ENCODE assay signal across 9 mouse cellular contexts in the genomic region with DNA sequence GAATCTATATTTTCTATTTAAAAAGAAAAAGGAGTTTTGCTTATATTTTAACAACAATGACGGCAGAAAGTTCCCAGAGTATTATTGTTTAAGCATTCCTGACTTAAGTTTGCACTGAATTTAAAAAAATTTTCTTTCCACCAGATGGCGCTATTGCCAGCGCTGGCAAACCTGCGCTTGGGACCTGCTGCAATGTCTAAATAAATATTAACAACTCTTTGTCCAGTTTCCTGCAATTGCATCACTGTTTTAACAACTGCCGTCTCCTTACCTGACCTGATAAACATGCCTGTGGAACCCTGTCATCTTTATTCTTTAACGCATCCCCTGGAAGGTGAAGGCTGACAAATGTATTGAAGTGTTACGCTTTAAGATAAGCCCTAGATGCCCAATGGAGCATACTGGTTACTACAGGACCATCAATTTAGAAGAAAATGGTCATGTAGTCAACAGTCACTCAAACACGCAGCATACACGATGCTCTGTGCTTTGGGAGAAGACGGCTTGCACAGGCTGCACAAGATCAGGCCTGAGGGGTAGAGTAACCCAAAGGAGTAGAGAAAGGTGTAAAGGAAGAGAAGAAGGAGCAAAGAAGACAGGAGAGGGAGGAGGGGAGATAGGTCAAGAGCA.
A peak's percentile ranks its signal among the peaks of the same experiment; 100 is the strongest.
DNase-seq lines count a peak whose midpoint lies in the region; ATAC-seq lines count a peak whose summit lies in the region.
"Had no signal": no experiment of that assay in that cellular context is flagged by ENCODE, and none has a peak within 500 bp of the region (broad histone marks: within the 10 kb centered on the region; RNA-seq: fewer than 3 reads in every experiment).

No protein-coding gene starts in this region.

- ATAC-seq in CD4-positive, CD25-positive, alpha-beta regulatory T cell, adult 4 months, result peak; percentile 60
- peak; percentile 53 for ATAC-seq in midbrain, embryonic 15.5 days (replicated peaks)

- no peak overlapping the region for H3K4me2 ChIP-seq in midbrain, embryonic 15.5 days
- H3K4me2 ChIP-seq: limb, embryonic 15.5 days had no signal

- H3K27ac ChIP-seq in heart, embryonic 10.5 days, result no peak overlapping the region
- H3K27ac ChIP-seq in midbrain, embryonic 15.5 days, result no peak overlapping the region
- H3K27ac ChIP-seq: limb, embryonic 15.5 days had no signal

- peak; percentile 46 to 75 for DNase-seq in heart, adult 18-20 months
- no peak for DNase-seq in heart, embryonic 10.5 days (ENCODE audit: low spot score)
- DNase-seq in cerebellum, adult 9-10 months, result peak; percentile 62
- DNase-seq in heart, postnatal 4 days, result peak; percentile 51
- peak; percentile 63 to 66 for DNase-seq in kidney, postnatal 36 days
- DNase-seq in spleen, adult 18-20 months, result no peak

- H3K4me1 ChIP-seq in heart, embryonic 10.5 days, result peaks cover 5% of the 10 kb centered on the region; the same call in 1 of the 2 replicates
- H3K4me1 ChIP-seq in midbrain, embryonic 15.5 days, result peaks cover 9% of the 10 kb centered on the region

- 45% methylated on average over 10 of the region's 10 CpGs for WGBS in heart, embryonic 10.5 days
- WGBS in midbrain, embryonic 15.5 days, result 43% methylated on average over 10 of the region's 10 CpGs

- H3K36me3 ChIP-seq in heart, embryonic 10.5 days, result no peaks in the 10 kb centered on the region
- no peaks in the 10 kb centered on the region for H3K36me3 ChIP-seq in midbrain, embryonic 15.5 days (replicated peaks)
- H3K36me3 ChIP-seq: limb, embryonic 15.5 days had no signal

- H3K9ac ChIP-seq in midbrain, embryonic 15.5 days, result no peak overlapping the region
- H3K9ac ChIP-seq: limb, embryonic 15.5 days had no signal

- H3K9me3 ChIP-seq in heart, embryonic 10.5 days, result no peaks in the 10 kb centered on the region
- no peaks in the 10 kb centered on the region for H3K9me3 ChIP-seq in midbrain, embryonic 15.5 days
- H3K9me3 ChIP-seq: limb, embryonic 15.5 days had no signal

- H3K27me3 ChIP-seq in heart, embryonic 10.5 days (ENCODE audit: insufficient read depth, poor library complexity, severe bottlenecking), result no peaks in the 10 kb centered on the region
- H3K27me3 ChIP-seq in midbrain, embryonic 15.5 days (replicated peaks), result no peaks in the 10 kb centered on the region
- H3K27me3 ChIP-seq: limb, embryonic 15.5 days had no signal

- H3K4me3 ChIP-seq in heart, embryonic 10.5 days, result no peak overlapping the region
- no peak overlapping the region for H3K4me3 ChIP-seq in midbrain, embryonic 15.5 days
- H3K4me3 ChIP-seq: limb, embryonic 15.5 days had no signal

Comparison
In these comparisons a context has a peak if more than half of its experiments do, and no peak if none do; other contexts are left out.
1. DNase-seq: peak in heart, adult 18-20 months (2 of 2), cerebellum, adult 9-10 months (single experiment), heart, postnatal 4 days (single experiment) and kidney, postnatal 36 days (2 of 2); none in heart, embryonic 10.5 days (single experiment) and spleen, adult 18-20 months (0 of 2).